Mouse (Mus musculus) stomach, embryonic 16.5 days (tissue): ENCODE results near the gene Slc39a11. TPM values are rescaled to one million over a fixed set of nuclear protein-coding genes. Genes with fewer than 3 reads are reported as not detected.
A peak's percentile ranks its signal among the peaks of the same experiment; 100 is the strongest.

Experiments
- ATAC-seq: fragments of 200-750 bp; cut with Nextera tagmentation; 2 replicates; pipeline ENCODE4 v1.8.0; 2017; ENCODE audit warnings: moderate number of reproducible peaks, moderate TSS enrichment; ENCODE audit not compliant: insufficient read depth, low FRiP score
- H3K27ac ChIP-seq: fragments of 300-500 bp; sonication (generic); 2 replicates; pipeline ENCODE4 v1.5.1; 2014; ENCODE audit warnings: low read length
- H3K27me3 ChIP-seq: fragments of 300-500 bp; sonication (generic); 2 replicates; pipeline ENCODE4 v1.6.1; 2014; ENCODE audit warnings: low read length, control low read depth, mixed read lengths; ENCODE audit not compliant: control insufficient read depth, insufficient read depth
- H3K36me3 ChIP-seq: fragments of 300-500 bp; sonication (generic); 2 replicates; pipeline ENCODE4 v1.6.1; 2014; ENCODE audit warnings: low read length; ENCODE audit not compliant: control insufficient read depth, insufficient read depth
- H3K4me1 ChIP-seq: fragments of 300-500 bp; sonication (generic); 2 replicates; pipeline ENCODE4 v1.6.1; 2014; ENCODE audit warnings: low read length, control low read depth, mixed read lengths; ENCODE audit not compliant: control insufficient read depth, insufficient read depth
- H3K4me2 ChIP-seq: fragments of 300-500 bp; sonication (generic); 2 replicates; pipeline ENCODE4 v1.6.1; 2014; ENCODE audit warnings: low read depth, low read length, mixed read lengths
- H3K4me3 ChIP-seq: fragments of 300-500 bp; sonication (generic); replicated peaks from 2 replicates; pipeline ENCODE4 v1.5.1; 2014; ENCODE audit warnings: mild to moderate bottlenecking, low read length
- H3K9ac ChIP-seq: fragments of 300-500 bp; sonication (generic); 2 replicates; pipeline ENCODE4 v1.6.1; 2014; ENCODE audit warnings: low read length
- H3K9me3 ChIP-seq: fragments of 300-500 bp; sonication (generic); replicated peaks from 2 replicates; pipeline ENCODE4 v1.6.1; 2016; ENCODE audit warnings: low read length, control low read depth; ENCODE audit not compliant: control insufficient read depth
- WGBS: fragments of 180-500 bp; shearing (Covaris S2); extraction: QIAGEN DNeasy Blood & Tissue Kit; methylation state at CpG from one replicate; pipeline ENCODE4 v1.1.7; 2014; 5-methylcytosine and 5-hydroxymethylcytosine counted together
- polyA plus RNA-seq: library from polyadenylated mRNA; unstranded; fragments of >200 nt; fragmentation: Nextera tagmentation; extraction: Ambion mirVana; gene quantifications from 2 replicates; pipeline ENCODE4 v1.2.1, GENCODE M21; 2015

Gene Slc39a11
- polyA plus RNA-seq, 1 experiment from 2014 or later: 47.9 TPM

DNA sequence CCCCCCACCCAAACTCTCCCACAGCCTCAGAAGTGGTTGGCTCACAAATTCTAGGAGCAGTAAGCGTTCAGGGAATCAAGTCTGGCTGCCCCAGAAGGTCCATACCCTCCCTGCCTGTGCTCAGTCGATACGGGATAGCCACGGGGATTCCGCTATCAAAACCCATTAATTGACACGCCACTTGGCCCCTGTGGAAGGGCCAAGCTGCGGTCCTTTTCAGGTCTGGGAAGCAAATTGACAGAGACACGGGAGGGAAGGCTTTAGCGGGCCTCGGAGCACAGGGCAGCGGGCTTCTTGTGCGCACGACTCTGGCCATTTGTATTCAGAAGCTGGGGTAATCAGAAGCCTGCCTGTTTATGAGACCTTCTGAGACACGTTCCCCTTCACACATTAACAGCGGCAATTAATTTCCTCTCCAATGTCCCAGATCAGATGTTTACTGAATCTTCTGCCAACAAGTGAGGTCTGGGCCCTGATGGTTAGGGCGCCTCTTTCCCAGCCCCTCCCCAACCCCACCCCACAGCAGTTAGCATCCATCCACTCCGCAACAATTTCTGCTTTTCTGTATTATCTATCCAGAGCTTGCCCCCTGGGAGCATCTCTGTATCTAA lies 128.9 kb downstream of the Slc39a11 start:
- Histone ChIP-seq H3K4me1 (no peaks in the 10 kb centered on the region), H3K9me3 (no peaks in the 10 kb centered on the region), H3K36me3 (no peaks in the 10 kb centered on the region), H3K4me3 (no peak overlapping the region), H3K4me2 (no peak overlapping the region), H3K9ac (no peak overlapping the region), H3K27me3 (no peaks in the 10 kb centered on the region), H3K27ac (no peak overlapping the region)
- no peak for ATAC-seq
- 61% methylated on average over 17 of the region's 17 CpGs for WGBS

DNA sequence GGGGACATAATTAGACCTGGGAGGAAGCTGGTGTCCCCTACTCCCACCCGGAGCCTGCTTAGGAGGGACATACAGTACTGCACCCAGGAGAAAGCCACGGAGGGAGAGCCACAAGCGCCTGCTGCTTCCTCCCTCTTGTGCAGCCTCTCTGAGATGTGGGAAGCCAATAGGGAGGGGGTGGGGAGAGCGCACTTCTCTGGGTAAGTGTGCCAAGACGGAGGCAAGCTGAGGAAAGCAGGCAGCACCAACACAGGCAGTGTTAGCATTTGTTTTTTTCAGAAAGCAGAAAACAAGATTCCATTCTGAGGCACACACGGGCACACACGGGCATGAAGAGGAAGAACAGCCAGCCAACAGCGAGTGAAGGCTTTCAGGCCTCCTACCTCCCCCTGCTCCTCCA lies 129.5 kb downstream of the Slc39a11 start:
- 77% methylated on average over 8 of the region's 8 CpGs for WGBS

GRCm38 (mm10) chr11:113519973-113520372 lies 129.9 kb downstream of the Slc39a11 start:
- Histone ChIP-seq H3K36me3 (no peaks in the 10 kb centered on the region), H3K27ac (no peak overlapping the region), H3K27me3 (no peaks in the 10 kb centered on the region), H3K4me3 (no peak overlapping the region), H3K4me1 (no peaks in the 10 kb centered on the region), H3K9me3 (no peaks in the 10 kb centered on the region), H3K4me2 (no peak overlapping the region), H3K9ac (no peak overlapping the region)
- ATAC-seq: no peak
- WGBS: 80% methylated on average over 7 of the region's 7 CpGs

More for the DNA sequence above, 129.5 kb downstream of the Slc39a11 start:
- no peaks in the 10 kb centered on the region for H3K4me1 ChIP-seq
- no peak overlapping the region for H3K4me3 ChIP-seq
- no peaks in the 10 kb centered on the region for H3K27me3 ChIP-seq
- H3K4me2 ChIP-seq: no peak overlapping the region
- no peaks in the 10 kb centered on the region for H3K9me3 ChIP-seq
- no peak overlapping the region for H3K27ac ChIP-seq
- H3K9ac ChIP-seq: no peak overlapping the region
- H3K36me3 ChIP-seq: no peaks in the 10 kb centered on the region
- no peak for ATAC-seq

- H3K27ac ChIP-seq: no peak overlapping the region
- H3K4me1 ChIP-seq: no peaks in the 10 kb centered on the region
- no peaks in the 10 kb centered on the region for H3K27me3 ChIP-seq
- H3K36me3 ChIP-seq: no peaks in the 10 kb centered on the region
- H3K4me3 ChIP-seq: no peak overlapping the region
- H3K4me2 ChIP-seq: no peak overlapping the region
- ATAC-seq: no peak
- H3K9me3 ChIP-seq: no peaks in the 10 kb centered on the region
- WGBS: 68% methylated on average over 7 of the region's 7 CpGs
- H3K9ac ChIP-seq: no peak overlapping the region
Measured at GRCm38 (mm10) chr11:113518176-113518575, 131.7 kb downstream of the Slc39a11 start.

DNA sequence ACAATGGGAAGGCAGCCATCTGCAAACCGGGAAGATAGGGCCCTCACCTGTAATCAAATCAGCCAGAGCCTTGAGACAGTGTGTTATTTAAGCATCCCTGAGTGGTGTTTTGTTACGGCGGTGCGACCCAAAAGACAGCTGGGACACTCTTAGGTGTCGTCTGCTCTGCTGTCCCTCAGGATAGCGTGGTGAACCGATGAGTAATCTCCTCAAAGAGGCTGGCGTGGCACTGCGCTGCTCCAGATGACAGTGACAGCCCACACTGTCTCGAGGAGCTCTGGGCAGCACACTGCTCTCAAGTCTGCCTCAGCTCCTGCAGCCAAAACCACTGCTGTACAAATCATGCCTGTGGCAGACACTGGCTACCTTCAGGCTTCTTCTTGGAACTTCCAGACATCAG lies 133.7 kb downstream of the Slc39a11 start:
- Histone ChIP-seq H3K4me3 (no peak overlapping the region), H3K4me2 (no peak overlapping the region), H3K27me3 (no peaks in the 10 kb centered on the region), H3K9me3 (no peaks in the 10 kb centered on the region), H3K4me1 (peaks cover 1% of the 10 kb centered on the region; the same call in 1 of the 2 replicates), H3K9ac (no peak overlapping the region), H3K36me3 (no peaks in the 10 kb centered on the region), H3K27ac (no peak overlapping the region)
- 79% methylated on average over 10 of the region's 10 CpGs for WGBS
- ATAC-seq: no peak

- no peaks in the 10 kb centered on the region for H3K36me3 ChIP-seq
- WGBS: 85% methylated on average over 10 of the region's 10 CpGs
- H3K4me3 ChIP-seq: no peak overlapping the region
- no peaks in the 10 kb centered on the region for H3K9me3 ChIP-seq
- no peak overlapping the region for H3K4me2 ChIP-seq
- H3K9ac ChIP-seq: no peak overlapping the region
- no peak for ATAC-seq
- H3K4me1 ChIP-seq: peaks cover 12% of the 10 kb centered on the region
- no peaks in the 10 kb centered on the region for H3K27me3 ChIP-seq
- no peak overlapping the region for H3K27ac ChIP-seq
Measured at GRCm38 (mm10) chr11:113512976-113513375, 136.9 kb downstream of the Slc39a11 start.

- H3K27ac ChIP-seq: no peak overlapping the region
- no peaks in the 10 kb centered on the region for H3K9me3 ChIP-seq
- H3K4me1 ChIP-seq: peaks cover 12% of the 10 kb centered on the region
- ATAC-seq: no peak
- H3K9ac ChIP-seq: no peak overlapping the region
- no peaks in the 10 kb centered on the region for H3K27me3 ChIP-seq
- H3K4me3 ChIP-seq: no peak overlapping the region
- H3K36me3 ChIP-seq: no peaks in the 10 kb centered on the region
- H3K4me2 ChIP-seq: no peak overlapping the region
- WGBS: 91% methylated on average over 7 of the region's 7 CpGs
Measured at GRCm38 (mm10) chr11:113512150-113512549, 137.7 kb downstream of the Slc39a11 start.

- H3K9me3 ChIP-seq: no peaks in the 10 kb centered on the region
- H3K27me3 ChIP-seq: no peaks in the 10 kb centered on the region
- no peak overlapping the region for H3K9ac ChIP-seq
- no peak overlapping the region for H3K27ac ChIP-seq
- WGBS: 73% methylated on average over 11 of the region's 11 CpGs
- no peak overlapping the region for H3K4me3 ChIP-seq
- H3K4me2 ChIP-seq: no peak overlapping the region
- no peaks in the 10 kb centered on the region for H3K36me3 ChIP-seq
- peaks cover 12% of the 10 kb centered on the region for H3K4me1 ChIP-seq
- ATAC-seq: 0 out of 2 replicates have a peak, but pooled peaks have one; percentile 19
Measured at GRCm38 (mm10) chr11:113510969-113511625, 138.8 kb downstream of the Slc39a11 start.

- no peak overlapping the region for H3K27ac ChIP-seq
- H3K4me2 ChIP-seq: no peak overlapping the region
- H3K9me3 ChIP-seq: no peaks in the 10 kb centered on the region
- no peaks in the 10 kb centered on the region for H3K36me3 ChIP-seq
- 74% methylated on average over 7 of the region's 7 CpGs for WGBS
- no peaks in the 10 kb centered on the region for H3K27me3 ChIP-seq
- ATAC-seq: no peak
- peaks cover 12% of the 10 kb centered on the region for H3K4me1 ChIP-seq
- no peak overlapping the region for H3K4me3 ChIP-seq
- no peak overlapping the region for H3K9ac ChIP-seq
Measured at GRCm38 (mm10) chr11:113510249-113510648, 139.6 kb downstream of the Slc39a11 start.
